Mouse (Mus musculus): Measurements from ENCODE around the gene A430033K04Rik. TPM values are rescaled to one million over a fixed set of nuclear protein-coding genes. Genes with fewer than 3 reads are reported as not detected.
A peak's percentile ranks its signal among the peaks of the same experiment; 100 is the strongest.

The A430033K04Rik gene
- 1 to 10 TPM; 2.9 to 5.1 TPM for total RNA-seq (2021)
- long read RNA-seq, experiment 1, partial matches to known transcripts = 0 of 3 reads
- long read RNA-seq, experiment 1, other reads (novel, unspliced or antisense) = 0 of 3 reads
- long read RNA-seq, experiment 2, partial matches to known transcripts = 0 of 4 reads
- long read RNA-seq, experiment 2, other reads (novel, unspliced or antisense) = 0 of 4 reads

- peak; percentile 90 for DNase-seq
These were observed at the start of gene A430033K04Rik for GRCm38 (mm10) chr5:138622645-138623477. TSS of gene A430033K04Rik (plus strand) at chr5:138622859.

GRCm38 (mm10) chr5:138587396-138587795 lies 35.3 kb upstream of the A430033K04Rik start:
- no peak for DNase-seq

- no peak for DNase-seq
These were observed 4.3 kb upstream of the A430033K04Rik start for GRCm38 (mm10) chr5:138618353-138618752.

- peak; percentile 86 for DNase-seq
These were observed 3.2 kb upstream of the A430033K04Rik start, which contains the start of gene Zfp68 for GRCm38 (mm10) chr5:138619211-138620128. TSS of gene Zfp68 (minus strand) at chr5:138619761.

GRCm38 (mm10) chr5:138620836-138621235 lies 1.8 kb upstream of the A430033K04Rik start:
- DNase-seq = no peak

- DNase-seq = no peak
These were observed 818 bp downstream of the A430033K04Rik start for GRCm38 (mm10) chr5:138623478-138623875.

- DNase-seq = no peak
These were observed 13.8 kb downstream of the A430033K04Rik start for GRCm38 (mm10) chr5:138636486-138636885.

GRCm38 (mm10) chr5:138641081-138641480 lies 18.4 kb downstream of the A430033K04Rik start:
- DNase-seq = no peak

GRCm38 (mm10) chr5:138641761-138642160 lies 19.1 kb downstream of the A430033K04Rik start:
- no peak for DNase-seq

- no peak for DNase-seq
These were observed 30.3 kb downstream of the A430033K04Rik start for GRCm38 (mm10) chr5:138652911-138653310.

GRCm38 (mm10) chr5:138656477-138657156 lies 34.0 kb downstream of the A430033K04Rik start:
- peak; percentile 42 for DNase-seq

- DNase-seq = no peak
These were observed 34.7 kb downstream of the A430033K04Rik start for GRCm38 (mm10) chr5:138657407-138657806.

GRCm38 (mm10) chr5:138657854-138658253 lies 35.2 kb downstream of the A430033K04Rik start:
- DNase-seq = peak; percentile 5

- DNase-seq = peak; percentile 29
These were observed 36.3 kb downstream of the A430033K04Rik start for GRCm38 (mm10) chr5:138658922-138659321.

- no peak for DNase-seq
These were observed 60.5 kb downstream of the A430033K04Rik start for GRCm38 (mm10) chr5:138683023-138683766.

GRCm38 (mm10) chr5:138683821-138684220 lies 61.2 kb downstream of the A430033K04Rik start:
- no peak for DNase-seq

GRCm38 (mm10) chr5:138687453-138687852 lies 64.8 kb downstream of the A430033K04Rik start:
- DNase-seq = no peak

GRCm38 (mm10) chr5:138689254-138689653 lies 66.6 kb downstream of the A430033K04Rik start:
- no peak for DNase-seq

- DNase-seq = no peak
These were observed 70.4 kb downstream of the A430033K04Rik start for GRCm38 (mm10) chr5:138692936-138693570.

- peak; percentile 10 for DNase-seq
These were observed 71.4 kb downstream of the A430033K04Rik start for GRCm38 (mm10) chr5:138694036-138694435.
